Mouse (Mus musculus) stomach, postnatal 0 days (tissue): ENCODE results near the gene Pla2g3.

Experiments used
- CTCF ChIP-seq: IDR thresholded peaks from 2 replicates; pipeline ENCODE4 v1.5.1; 2016; ENCODE audit warnings: antibody characterized with exemption, low read depth, mild to moderate bottlenecking, moderate library complexity
- EP300 ChIP-seq: optimal IDR thresholded peaks from 2 replicates; pipeline ENCODE3; 2016; ENCODE audit warnings: antibody characterized with exemption

- TF ChIP-seq CTCF (no peak), EP300 (no peak)
Measured at GRCm38 (mm10) chr11:3547969-3548368, 59.9 kb downstream of the Pla2g3 start.
